Comparison of ENCODE assay signal across 12 mouse cellular contexts in genomic region chr11:89318324-89318723, GRCm38 (mm10). TPM values are rescaled to one million over a fixed set of nuclear protein-coding genes. Genes with fewer than 3 reads are reported as not detected.
A peak's percentile ranks its signal among the peaks of the same experiment; 100 is the strongest.
DNase-seq lines count a peak whose midpoint lies in the region; ATAC-seq lines count a peak whose summit lies in the region.
"Had no signal": no experiment of that assay in that cellular context is flagged by ENCODE, and none has a peak within 500 bp of the region (broad histone marks: within the 10 kb centered on the region; RNA-seq: fewer than 3 reads in every experiment).

No protein-coding gene starts in this region.

- H3K9me3 ChIP-seq in hindbrain, embryonic 10.5 days: no peaks in the 10 kb centered on the region
- H3K9me3 ChIP-seq in hindbrain, embryonic 11.5 days (ENCODE audit: control insufficient read depth, low read length): no peaks in the 10 kb centered on the region
- H3K9me3 ChIP-seq in embryonic facial prominence, embryonic 10.5 days: no peaks in the 10 kb centered on the region
- no peaks in the 10 kb centered on the region for H3K9me3 ChIP-seq in forebrain, embryonic 13.5 days (replicated peaks)
- no peaks in the 10 kb centered on the region for H3K9me3 ChIP-seq in midbrain, embryonic 12.5 days
- H3K9me3 ChIP-seq: stomach, embryonic 15.5 days had no signal

- no peak for DNase-seq in hindbrain, embryonic 10.5 days (ENCODE audit: low spot score)
- DNase-seq in hindbrain, embryonic 11.5 days (ENCODE audit: low spot score): no peak
- DNase-seq in embryonic facial prominence, embryonic 10.5 days (ENCODE audit: low spot score): no peak
- DNase-seq in thymus, postnatal 0 days (ENCODE audit: low spot score): no peak
- DNase-seq in layer of hippocampus, adult 11-12 months (ENCODE audit: low spot score): no peak
- DNase-seq: cerebellum, postnatal 10 days; gastrocnemius, postnatal 36 days had no signal

- peak overlapping the region; percentile 70; the same call in 1 of the 2 replicates for H3K27ac ChIP-seq in hindbrain, embryonic 10.5 days
- no peak overlapping the region for H3K27ac ChIP-seq in hindbrain, embryonic 11.5 days (ENCODE audit: low read depth, low read length)
- H3K27ac ChIP-seq in embryonic facial prominence, embryonic 10.5 days (replicated peaks): peak overlapping the region; percentile 36
- H3K27ac ChIP-seq in forebrain, embryonic 13.5 days: peak overlapping the region; percentile 54; the same call in 1 of the 2 replicates
- H3K27ac ChIP-seq in midbrain, embryonic 12.5 days (replicated peaks): no peak overlapping the region; the same call in 1 of the 2 replicates
- H3K27ac ChIP-seq: stomach, embryonic 15.5 days had no signal

- peaks cover 5% of the 10 kb centered on the region; the same call in 1 of the 2 replicates for H3K27me3 ChIP-seq in hindbrain, embryonic 10.5 days (ENCODE audit: insufficient read depth, poor library complexity, severe bottlenecking)
- no peaks in the 10 kb centered on the region for H3K27me3 ChIP-seq in hindbrain, embryonic 11.5 days (ENCODE audit: control insufficient read depth, insufficient read depth, low read length)
- H3K27me3 ChIP-seq in embryonic facial prominence, embryonic 10.5 days (replicated peaks; ENCODE audit: low read depth, poor library complexity, severe bottlenecking): 0 out of 2 replicates have a peak, but pooled peaks cover 7% of the 10 kb centered on the region
- 0 out of 2 replicates have a peak, but pooled peaks cover 2% of the 10 kb centered on the region for H3K27me3 ChIP-seq in forebrain, embryonic 13.5 days
- peaks cover 3% of the 10 kb centered on the region; the same call in 1 of the 2 replicates for H3K27me3 ChIP-seq in midbrain, embryonic 12.5 days
- H3K27me3 ChIP-seq: stomach, embryonic 15.5 days had no signal

- ATAC-seq in hindbrain, embryonic 11.5 days (ENCODE audit: low FRiP score): no peak
- ATAC-seq in forebrain, embryonic 13.5 days: peak; percentile 59
- ATAC-seq in midbrain, embryonic 12.5 days (ENCODE audit: low FRiP score, low read depth): peak; percentile 65; the same call in 1 of the 2 replicates
- no peak for ATAC-seq in inflammation-experienced regulatory T-cells, adult 6 months
- ATAC-seq: CD4-positive, CD25-positive, alpha-beta regulatory T cell, adult 4 months had no signal

- H3K4me2 ChIP-seq in hindbrain, embryonic 11.5 days (replicated peaks; ENCODE audit: low read depth, low read length): no peak overlapping the region
- H3K4me2 ChIP-seq in forebrain, embryonic 13.5 days: peak overlapping the region; percentile 45
- peak overlapping the region; percentile 32 for H3K4me2 ChIP-seq in midbrain, embryonic 12.5 days (replicated peaks)
- H3K4me2 ChIP-seq: stomach, embryonic 15.5 days had no signal

- H3K9ac ChIP-seq in hindbrain, embryonic 11.5 days (ENCODE audit: low read depth, low read length): no peak overlapping the region
- H3K9ac ChIP-seq in forebrain, embryonic 13.5 days: 0 out of 2 replicates have a peak overlapping the region, but pooled peaks have one; percentile 27
- H3K9ac ChIP-seq in midbrain, embryonic 12.5 days (replicated peaks): no peak overlapping the region
- H3K9ac ChIP-seq: stomach, embryonic 15.5 days had no signal

- WGBS in hindbrain, embryonic 10.5 days: 18% methylated on average over 8 of the region's 8 CpGs
- 23% methylated on average over 8 of the region's 8 CpGs for WGBS in hindbrain, embryonic 11.5 days
- WGBS in embryonic facial prominence, embryonic 10.5 days: 11% methylated on average over 8 of the region's 8 CpGs
- WGBS in forebrain, embryonic 13.5 days: 6% methylated on average over 8 of the region's 8 CpGs
- WGBS in midbrain, embryonic 12.5 days: 24% methylated on average over 8 of the region's 8 CpGs

- peaks cover 32% of the 10 kb centered on the region for H3K4me1 ChIP-seq in hindbrain, embryonic 10.5 days (replicated peaks)
- no peaks in the 10 kb centered on the region for H3K4me1 ChIP-seq in hindbrain, embryonic 11.5 days (replicated peaks; ENCODE audit: control insufficient read depth, insufficient read depth, low read length)
- peaks cover 37% of the 10 kb centered on the region for H3K4me1 ChIP-seq in embryonic facial prominence, embryonic 10.5 days
- H3K4me1 ChIP-seq in forebrain, embryonic 13.5 days: peaks cover 23% of the 10 kb centered on the region
- peaks cover 16% of the 10 kb centered on the region for H3K4me1 ChIP-seq in midbrain, embryonic 12.5 days

- no peaks in the 10 kb centered on the region for H3K36me3 ChIP-seq in hindbrain, embryonic 10.5 days
- no peaks in the 10 kb centered on the region for H3K36me3 ChIP-seq in hindbrain, embryonic 11.5 days (ENCODE audit: control insufficient read depth, insufficient read depth, low read length)
- H3K36me3 ChIP-seq in embryonic facial prominence, embryonic 10.5 days (replicated peaks): no peaks in the 10 kb centered on the region
- H3K36me3 ChIP-seq in forebrain, embryonic 13.5 days (ENCODE audit: poor library complexity, severe bottlenecking): no peaks in the 10 kb centered on the region
- no peaks in the 10 kb centered on the region for H3K36me3 ChIP-seq in midbrain, embryonic 12.5 days
- H3K36me3 ChIP-seq: stomach, embryonic 15.5 days had no signal

- no peak overlapping the region for H3K4me3 ChIP-seq in hindbrain, embryonic 10.5 days
- no peak overlapping the region for H3K4me3 ChIP-seq in hindbrain, embryonic 11.5 days (ENCODE audit: low read depth, low read length)
- no peak overlapping the region for H3K4me3 ChIP-seq in embryonic facial prominence, embryonic 10.5 days
- no peak overlapping the region for H3K4me3 ChIP-seq in forebrain, embryonic 13.5 days
- no peak overlapping the region for H3K4me3 ChIP-seq in midbrain, embryonic 12.5 days
- H3K4me3 ChIP-seq: stomach, embryonic 15.5 days had no signal

RNA-seq across cellular contexts. Expression of gene Nog, which starts 16.2 kb away (rescaled TPM):
- polyA plus RNA-seq in hindbrain, embryonic 10.5 days (2016; fragmentation: Nextera tagmentation; extraction: Ambion mirVana): 2.2 and 4.3 TPM in 2 replicates
- 4.9 and 6.5 TPM in 2 replicates for polyA plus RNA-seq in hindbrain, embryonic 11.5 days (2014; fragmentation: Nextera tagmentation; extraction: Ambion mirVana)
- 1.1 and 1.2 TPM in 2 replicates for polyA plus RNA-seq in embryonic facial prominence, embryonic 10.5 days (2016; fragmentation: Nextera tagmentation; extraction: Ambion mirVana)
- 2.6 and 3.3 TPM in 2 replicates for polyA plus RNA-seq in forebrain, embryonic 13.5 days (2015; fragmentation: Nextera tagmentation; extraction: Ambion mirVana)
- polyA plus RNA-seq in midbrain, embryonic 12.5 days (2016; fragmentation: Nextera tagmentation; extraction: Ambion mirVana): 6.0 and 6.3 TPM in 2 replicates
- polyA plus RNA-seq in inflammation-experienced regulatory T-cells, adult 6 months (2017; shearing (Covaris generic)): not detected
- 0.08 and 0.16 TPM in 2 replicates for polyA plus RNA-seq in thymus, postnatal 0 days (2015; fragmentation: Nextera tagmentation; extraction: Ambion mirVana)
- polyA plus RNA-seq: CD4-positive, CD25-positive, alpha-beta regulatory T cell, adult 4 months had no signal

Comparison
In these comparisons a context has a peak if more than half of its experiments do, and no peak if none do; other contexts are left out.
1. H3K27ac ChIP-seq: peak in hindbrain, embryonic 10.5 days (single experiment), embryonic facial prominence, embryonic 10.5 days (single experiment) and forebrain, embryonic 13.5 days (single experiment); none in hindbrain, embryonic 11.5 days (single experiment) and midbrain, embryonic 12.5 days (single experiment).
2. ATAC-seq: peak in forebrain, embryonic 13.5 days (single experiment) and midbrain, embryonic 12.5 days (single experiment); none in hindbrain, embryonic 11.5 days (single experiment) and inflammation-experienced regulatory T-cells, adult 6 months (single experiment).